Mouse (Mus musculus): ENCODE data around the gene Fuca1. TPM values are rescaled to one million over a fixed set of nuclear protein-coding genes. Genes with fewer than 3 reads are reported as not detected.

The Fuca1 gene
- polyA plus RNA-seq, 1 experiment from 2014 or later, result 98.7 TPM

DNA sequence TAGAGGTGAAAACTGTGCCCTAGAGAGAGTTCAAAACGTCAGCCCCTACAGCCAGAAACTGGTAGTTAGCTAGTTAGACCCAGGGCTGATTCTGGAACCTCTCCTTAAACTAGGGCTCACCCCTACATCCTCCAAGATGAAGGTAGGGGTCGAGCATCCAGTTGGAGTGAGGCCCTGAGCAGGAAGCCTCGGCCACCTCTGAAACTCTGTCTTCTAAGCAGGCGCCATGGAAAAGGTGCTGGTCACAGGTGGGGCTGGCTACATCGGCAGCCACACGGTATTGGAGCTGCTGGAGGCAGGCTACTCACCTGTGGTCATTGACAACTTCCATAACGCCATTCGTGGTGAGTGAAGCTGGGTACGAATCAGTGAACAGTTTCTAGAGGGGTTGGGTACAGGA lies 44.6 kb downstream of the Fuca1 start:
- no peak for DNase-seq (ENCODE audit: low spot score)
- Histone ChIP-seq H3K4me2 (ENCODE audit: low read length) (peak overlapping the region; percentile 95; the same call in 1 of the 2 replicates), H3K4me1 (replicated peaks; ENCODE audit: insufficient read depth, low read length) (peaks cover 8% of the 10 kb centered on the region), H3K4me3 (replicated peaks; ENCODE audit: low read depth, low read length) (no peak overlapping the region), H3K9me3 (replicated peaks; ENCODE audit: low read length) (no peaks in the 10 kb centered on the region), H3K9ac (ENCODE audit: low read depth, low read length) (0 out of 2 replicates have a peak overlapping the region, but pooled peaks have one; percentile 25), H3K27ac (no peak overlapping the region), H3K27me3 (ENCODE audit: insufficient read depth, low read length) (no peaks in the 10 kb centered on the region), H3K36me3 (ENCODE audit: insufficient read depth, low read length) (peaks cover 38% of the 10 kb centered on the region)
- 76% methylated on average over 9 of the region's 9 CpGs for WGBS
- no peak for TF ChIP-seq CTCF (IDR thresholded peaks at IDR 0.05; ENCODE audit: low read depth)
- ATAC-seq (replicated peaks; ENCODE audit: low FRiP score, low read depth), result no peak

DNA sequence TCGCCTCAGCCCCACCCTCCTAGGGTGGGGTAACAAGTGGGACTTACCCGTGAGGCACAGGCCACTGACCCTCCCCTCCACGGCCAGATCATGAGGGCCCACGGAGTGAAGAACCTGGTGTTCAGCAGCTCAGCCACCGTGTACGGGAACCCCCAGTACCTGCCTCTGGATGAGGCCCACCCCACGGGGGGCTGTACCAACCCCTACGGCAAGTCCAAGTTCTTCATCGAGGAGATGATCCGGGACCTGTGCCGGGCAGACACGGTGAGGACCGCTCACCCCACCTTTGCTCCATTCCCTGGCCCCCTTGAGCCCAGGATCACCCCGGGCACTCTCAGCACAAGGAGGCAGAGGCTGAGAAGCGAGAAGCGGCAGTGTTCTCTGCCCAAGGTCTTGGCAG lies 45.7 kb downstream of the Fuca1 start:
- Histone ChIP-seq H3K4me1 (replicated peaks; ENCODE audit: insufficient read depth, low read length) (peaks cover 14% of the 10 kb centered on the region), H3K4me3 (replicated peaks; ENCODE audit: low read depth, low read length) (no peak overlapping the region), H3K27ac (no peak overlapping the region), H3K27me3 (ENCODE audit: insufficient read depth, low read length) (no peaks in the 10 kb centered on the region), H3K36me3 (ENCODE audit: insufficient read depth, low read length) (peaks cover 37% of the 10 kb centered on the region), H3K9ac (ENCODE audit: low read depth, low read length) (no peak overlapping the region), H3K9me3 (replicated peaks; ENCODE audit: low read length) (no peaks in the 10 kb centered on the region), H3K4me2 (ENCODE audit: low read length) (no peak overlapping the region)
- ATAC-seq (replicated peaks; ENCODE audit: low FRiP score, low read depth) (no peak), DNase-seq (ENCODE audit: low spot score) (no peak)
- 91% methylated on average over 16 of the region's 16 CpGs for whole genome bisulfite sequencing
- no peak for TF ChIP-seq CTCF (IDR thresholded peaks at IDR 0.05; ENCODE audit: low read depth)

DNA sequence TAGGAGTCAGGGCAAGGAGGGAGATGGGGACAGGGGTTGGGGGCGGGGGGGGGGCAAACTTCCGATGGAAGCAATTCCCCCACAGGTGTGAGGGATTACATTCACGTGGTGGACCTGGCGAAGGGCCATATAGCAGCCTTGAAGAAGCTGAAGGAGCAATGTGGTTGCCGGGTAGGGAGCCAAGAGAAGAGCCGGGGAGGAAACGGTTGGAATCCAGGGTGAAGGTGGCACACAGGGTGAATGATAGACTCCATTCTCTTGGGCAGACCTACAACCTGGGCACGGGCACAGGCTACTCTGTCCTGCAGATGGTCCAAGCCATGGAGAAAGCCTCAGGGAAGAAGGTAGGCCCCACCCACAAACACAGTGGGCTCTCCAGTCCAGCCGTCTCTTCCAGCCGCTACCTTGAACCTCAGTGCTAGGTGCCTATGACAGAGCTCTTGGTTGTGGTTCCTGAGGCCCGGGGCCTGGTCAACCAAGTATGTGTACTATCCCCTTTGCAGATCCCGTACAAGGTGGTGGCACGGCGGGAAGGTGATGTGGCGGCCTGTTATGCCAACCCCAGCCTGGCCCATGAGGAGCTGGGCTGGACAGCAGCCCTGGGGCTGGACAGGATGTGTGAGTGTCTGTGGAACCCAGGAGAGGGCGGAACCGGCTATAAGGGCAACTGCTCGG lies 46.7 kb downstream of the Fuca1 start:
- TF ChIP-seq CTCF (IDR thresholded peaks at IDR 0.05; ENCODE audit: low read depth), result no peak
- ATAC-seq (replicated peaks; ENCODE audit: low FRiP score, low read depth), result no peak
- 88% methylated on average over 18 of the region's 18 CpGs for WGBS

DNA sequence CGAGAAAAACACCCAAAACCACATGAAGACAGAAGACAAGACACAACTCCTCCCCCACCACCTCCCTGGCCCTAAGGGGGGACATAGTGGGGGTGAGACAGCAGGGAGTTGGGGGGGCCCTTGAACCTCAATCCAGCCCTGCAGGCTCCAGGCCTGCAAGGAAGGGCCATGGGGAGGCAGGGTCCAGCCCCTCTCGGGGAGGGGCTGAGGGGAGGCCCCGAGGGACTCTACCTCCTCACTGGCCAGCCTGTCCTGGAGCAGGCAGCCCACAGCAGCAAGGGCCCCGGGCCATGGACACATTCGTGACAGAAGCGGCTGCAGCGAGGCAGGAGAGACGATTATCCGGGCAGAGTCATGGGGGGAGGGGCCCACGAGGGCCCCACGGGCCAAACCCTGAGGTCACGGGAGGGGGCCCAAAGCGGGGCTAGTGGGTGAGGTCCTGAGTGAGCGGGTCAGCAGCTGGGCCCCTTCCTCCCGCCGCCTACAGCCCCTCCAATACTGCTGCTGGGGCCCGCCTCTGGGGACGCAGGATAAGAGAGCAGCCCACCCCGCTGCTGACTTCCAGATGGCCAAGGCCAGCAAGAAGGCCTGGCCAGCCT lies 47.8 kb downstream of the Fuca1 start:
- Histone ChIP-seq H3K9me3 (replicated peaks; ENCODE audit: low read length) (no peaks in the 10 kb centered on the region), H3K9ac (ENCODE audit: low read depth, low read length) (no peak overlapping the region), H3K27me3 (ENCODE audit: insufficient read depth, low read length) (no peaks in the 10 kb centered on the region), H3K36me3 (ENCODE audit: insufficient read depth, low read length) (peaks cover 37% of the 10 kb centered on the region), H3K4me2 (ENCODE audit: low read length) (no peak overlapping the region), H3K4me1 (replicated peaks; ENCODE audit: insufficient read depth, low read length) (peaks cover 24% of the 10 kb centered on the region), H3K27ac (no peak overlapping the region), H3K4me3 (replicated peaks; ENCODE audit: low read depth, low read length) (no peak overlapping the region)
- WGBS, result 64% methylated on average over 19 of the region's 19 CpGs
- no peak for ATAC-seq (replicated peaks; ENCODE audit: low FRiP score, low read depth)
- no peak for TF ChIP-seq CTCF (IDR thresholded peaks at IDR 0.05; ENCODE audit: low read depth)
- no peak for DNase-seq (ENCODE audit: low spot score)

More for the DNA sequence above, 46.7 kb downstream of the Fuca1 start:
- Histone ChIP-seq H3K9ac (ENCODE audit: low read depth, low read length) (no peak overlapping the region), H3K4me2 (ENCODE audit: low read length) (no peak overlapping the region), H3K4me3 (replicated peaks; ENCODE audit: low read depth, low read length) (no peak overlapping the region), H3K4me1 (replicated peaks; ENCODE audit: insufficient read depth, low read length) (peaks cover 19% of the 10 kb centered on the region), H3K27ac (no peak overlapping the region), H3K9me3 (replicated peaks; ENCODE audit: low read length) (no peaks in the 10 kb centered on the region), H3K36me3 (ENCODE audit: insufficient read depth, low read length) (peaks cover 37% of the 10 kb centered on the region), H3K27me3 (ENCODE audit: insufficient read depth, low read length) (no peaks in the 10 kb centered on the region)
- no peak for DNase-seq (ENCODE audit: low spot score)

DNA sequence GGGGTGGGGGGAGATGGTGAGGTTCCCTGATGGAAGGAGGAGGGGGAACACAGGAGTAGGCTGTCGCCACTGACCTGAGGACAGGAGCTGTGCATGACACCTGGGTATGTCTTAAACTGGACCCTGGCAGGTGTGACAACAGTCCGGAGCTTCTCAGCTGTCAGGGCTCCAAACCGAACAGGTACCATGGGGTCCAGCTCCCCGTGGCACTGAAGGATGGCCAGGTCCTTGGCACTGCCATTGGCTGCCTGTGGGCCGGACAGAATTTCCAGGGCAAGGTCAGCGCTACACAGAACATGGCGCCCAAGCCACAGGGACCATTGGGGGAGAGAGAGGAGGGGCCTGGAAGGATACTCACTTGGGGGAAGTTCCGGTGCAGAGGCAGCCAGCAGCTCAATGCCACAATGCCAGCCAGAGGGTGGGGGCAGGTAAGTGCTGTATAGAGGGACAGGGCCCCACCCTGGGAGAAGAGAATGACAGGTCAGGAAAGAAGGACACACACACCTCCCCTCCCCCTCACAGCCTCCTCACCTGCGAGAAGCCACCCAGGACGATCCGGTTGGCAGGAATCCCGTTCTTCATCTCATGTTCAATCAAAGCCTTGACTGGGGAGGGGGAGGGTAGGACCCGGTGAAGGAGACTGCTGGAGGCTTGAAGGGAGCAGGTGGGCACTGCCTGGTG lies 48.7 kb downstream of the Fuca1 start:
- Histone ChIP-seq H3K36me3 (ENCODE audit: insufficient read depth, low read length) (peaks cover 37% of the 10 kb centered on the region), H3K27ac (no peak overlapping the region), H3K4me2 (ENCODE audit: low read length) (no peak overlapping the region), H3K9ac (ENCODE audit: low read depth, low read length) (no peak overlapping the region), H3K9me3 (replicated peaks; ENCODE audit: low read length) (no peaks in the 10 kb centered on the region), H3K4me1 (replicated peaks; ENCODE audit: insufficient read depth, low read length) (peaks cover 23% of the 10 kb centered on the region), H3K4me3 (replicated peaks; ENCODE audit: low read depth, low read length) (no peak overlapping the region), H3K27me3 (ENCODE audit: insufficient read depth, low read length) (no peaks in the 10 kb centered on the region)
- TF ChIP-seq CTCF (IDR thresholded peaks at IDR 0.05; ENCODE audit: low read depth), result no peak
- no peak for DNase-seq (ENCODE audit: low spot score)
- no peak for ATAC-seq (replicated peaks; ENCODE audit: low FRiP score, low read depth)
- WGBS, result 87% methylated on average over 13 of the region's 13 CpGs

DNA sequence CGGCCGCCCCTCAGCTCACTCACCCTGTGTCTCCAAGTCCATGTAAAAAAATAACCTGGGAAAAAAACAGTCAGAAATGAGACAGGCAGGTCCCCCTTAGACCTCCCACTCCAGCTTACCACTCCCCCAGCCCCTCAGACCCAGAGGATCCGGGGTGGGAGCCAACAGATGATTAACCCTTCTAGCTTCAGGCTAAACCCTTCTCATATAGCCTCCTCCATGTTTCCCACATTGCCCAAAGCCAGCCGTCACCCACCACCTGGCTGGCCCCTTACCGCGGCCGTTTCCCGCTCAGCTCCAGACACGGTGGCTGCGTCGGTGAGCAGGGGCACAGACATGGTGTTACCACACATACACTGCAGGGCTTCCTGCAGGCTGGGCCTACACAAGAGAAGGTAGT lies 50.0 kb downstream of the Fuca1 start:
- Histone ChIP-seq H3K9ac (ENCODE audit: low read depth, low read length) (no peak overlapping the region), H3K27me3 (ENCODE audit: insufficient read depth, low read length) (no peaks in the 10 kb centered on the region), H3K36me3 (ENCODE audit: insufficient read depth, low read length) (peaks cover 43% of the 10 kb centered on the region), H3K27ac (no peak overlapping the region), H3K4me3 (replicated peaks; ENCODE audit: low read depth, low read length) (no peak overlapping the region), H3K9me3 (replicated peaks; ENCODE audit: low read length) (no peaks in the 10 kb centered on the region), H3K4me1 (replicated peaks; ENCODE audit: insufficient read depth, low read length) (peaks cover 16% of the 10 kb centered on the region), H3K4me2 (ENCODE audit: low read length) (no peak overlapping the region; the same call in 1 of the 2 replicates)
- WGBS, result 75% methylated on average over 11 of the region's 11 CpGs
- ATAC-seq (replicated peaks; ENCODE audit: low FRiP score, low read depth) (no peak), DNase-seq (ENCODE audit: low spot score) (no peak)
- no peak for TF ChIP-seq CTCF (IDR thresholded peaks at IDR 0.05; ENCODE audit: low read depth)
